Mouse (Mus musculus) spleen, adult 2 months (tissue): ENCODE measurements around the gene Pagr1a. TPM values are rescaled to one million over a fixed set of nuclear protein-coding genes. Genes with fewer than 3 reads are reported as not detected.

ENCODE experiments used
- DNase-seq, 2 experiments: peaks; one replicate each; pipeline versions ENCODE4 v3.0.0 to v3.0.0-alpha.2; 2012 to 2021; ENCODE audit warnings: low spot score in 2 of 2, low read depth in 1 of 2
- H3K27ac ChIP-seq: fragments of 200-500 bp; 2 replicates; pipeline ENCODE4 v1.5.1; 2012; ENCODE audit warnings: low read length, inconsistent platforms; ENCODE audit not compliant: insufficient read depth
- H3K27me3 ChIP-seq: fragments of 200-500 bp; 2 replicates; pipeline ENCODE4 v1.6.1; 2012; ENCODE audit warnings: mild to moderate bottlenecking, moderate library complexity, low read length, inconsistent platforms; ENCODE audit not compliant: control insufficient read depth, insufficient read depth
- H3K36me3 ChIP-seq: fragments of 200-500 bp; 2 replicates; pipeline ENCODE4 v1.6.1; 2012; ENCODE audit warnings: mild to moderate bottlenecking, low read length, inconsistent platforms; ENCODE audit not compliant: control insufficient read depth, insufficient read depth
- H3K4me1 ChIP-seq: fragments of 200-500 bp; 2 replicates; pipeline ENCODE4 v1.6.1; 2011; ENCODE audit warnings: inconsistent platforms; ENCODE audit not compliant: control insufficient read depth, insufficient read depth, insufficient read length
- H3K4me3 ChIP-seq: fragments of 200-500 bp; 2 replicates; pipeline ENCODE4 v1.5.1; 2011; ENCODE audit warnings: mild to moderate bottlenecking, inconsistent platforms; ENCODE audit not compliant: insufficient read depth, insufficient read length; ENCODE audit errors: extremely low read depth
- CTCF ChIP-seq: fragments of 200-500 bp; IDR thresholded peaks from 2 replicates; pipeline ENCODE4 v1.5.1; 2011; ENCODE audit warnings: mild to moderate bottlenecking, inconsistent platforms; ENCODE audit not compliant: insufficient read depth, insufficient read length, insufficient replicate concordance; ENCODE audit errors: extremely low read depth
- POLR2A ChIP-seq: fragments of 200-500 bp; IDR thresholded peaks from 2 replicates; pipeline ENCODE4 v1.6.1; 2011; ENCODE audit warnings: low read depth, low read length, inconsistent platforms
- WGBS: fragments of 180-500 bp; shearing (Covaris S2); methylation state at CpG from one replicate; pipeline ENCODE4 v1.1.7; 2018; 5-methylcytosine and 5-hydroxymethylcytosine counted together
- polyA plus RNA-seq: library from polyadenylated mRNA; depleted of rRNA; stranded (reverse); fragments of >200 nt; gene quantifications from 2 replicates; pipeline ENCODE4 v1.2.3, GENCODE M21; 2012

Gene Pagr1a
- polyA plus RNA-seq, 1 experiment, result 3.1 TPM

- Histone ChIP-seq H3K4me3 (no peak overlapping the region), H3K4me1 (no peaks in the 10 kb centered on the region; the same call in 1 of the 2 replicates), H3K27ac (no peak overlapping the region), H3K27me3 (no peaks in the 10 kb centered on the region), H3K36me3 (peaks cover 20% of the 10 kb centered on the region)
- WGBS, result 98% methylated on average over 2 of the region's 2 CpGs
- DNase-seq, result no peak
- TF ChIP-seq CTCF, result no peak
- no peak for TF ChIP-seq POLR2A
Measured at GRCm38 (mm10) chr7:126981601-126982000, 35.6 kb downstream of the Pagr1a start.

- Histone ChIP-seq H3K4me3 (peak overlapping the region; percentile 29; the same call in 1 of the 2 replicates), H3K27ac (peak overlapping the region; percentile 52), H3K27me3 (no peaks in the 10 kb centered on the region), H3K4me1 (no peaks in the 10 kb centered on the region; the same call in 1 of the 2 replicates), H3K36me3 (peaks cover 20% of the 10 kb centered on the region)
- no peak; the same call in 1 of the 2 replicates for TF ChIP-seq POLR2A
- no peak for DNase-seq
- 63% methylated on average over 6 of the region's 6 CpGs for WGBS
Measured at GRCm38 (mm10) chr7:126978841-126979240, 38.3 kb downstream of the Pagr1a start.

GRCm38 (mm10) chr7:126976878-126977459 is 40.2 kb downstream of the Pagr1a start:
- WGBS, result 26% methylated on average over 14 of the region's 14 CpGs
- TF ChIP-seq POLR2A (no peak), CTCF (no peak)
- Histone ChIP-seq H3K27me3 (no peaks in the 10 kb centered on the region), H3K4me1 (no peaks in the 10 kb centered on the region; the same call in 1 of the 2 replicates), H3K36me3 (peaks cover 20% of the 10 kb centered on the region), H3K27ac (peak overlapping the region; percentile 95), H3K4me3 (peak overlapping the region; percentile 84)
- DNase-seq, result no peak

GRCm38 (mm10) chr7:126975950-126976866 is 40.9 kb downstream of the Pagr1a start, which contains the start of gene Cdiptos:
Gene Cdiptos, minus strand, starts transcription at chr7:126976098.
- peak; percentile 92 to 93 for DNase-seq
- Histone ChIP-seq H3K4me3 (peak within 1 kb of the TSS; percentile 84), H3K36me3 (peaks cover 18% of the 10 kb centered on the region), H3K27ac (peak within 1 kb of the TSS; percentile 95), H3K4me1 (no peaks in the 10 kb centered on the region; the same call in 1 of the 2 replicates), H3K27me3 (no peaks in the 10 kb centered on the region)
- TF ChIP-seq CTCF (peak; percentile 94), POLR2A (no peak)
- WGBS, result under 1% methylated on average over 55 of the region's 55 CpGs

- Histone ChIP-seq H3K4me1 (no peaks in the 10 kb centered on the region; the same call in 1 of the 2 replicates), H3K36me3 (peaks cover 18% of the 10 kb centered on the region), H3K27me3 (no peaks in the 10 kb centered on the region), H3K27ac (peak within 1 kb of the TSS; percentile 95), H3K4me3 (peak within 1 kb of the TSS; percentile 84)
- WGBS, result 0% methylated on average over 1 of the region's 1 CpGs
- DNase-seq, result no peak
- TF ChIP-seq CTCF (no peak), POLR2A (no peak)
Measured at GRCm38 (mm10) chr7:126975893-126975949, 41.4 kb downstream of the Pagr1a start, which contains the start of gene Cdipt. Gene Cdipt, plus strand, starts transcription at chr7:126975914.

GRCm38 (mm10) chr7:126975493-126975892 is 41.7 kb downstream of the Pagr1a start:
- Histone ChIP-seq H3K36me3 (peaks cover 17% of the 10 kb centered on the region), H3K4me1 (no peaks in the 10 kb centered on the region; the same call in 1 of the 2 replicates), H3K27me3 (no peaks in the 10 kb centered on the region), H3K4me3 (peak overlapping the region; percentile 38; the same call in 1 of the 2 replicates), H3K27ac (peak overlapping the region; percentile 4; the same call in 1 of the 2 replicates)
- WGBS, result 6% methylated on average over 8 of the region's 8 CpGs
- DNase-seq, result no peak
- no peak for TF ChIP-seq CTCF
- no peak for TF ChIP-seq POLR2A

- TF ChIP-seq CTCF (no peak), POLR2A (no peak)
- Histone ChIP-seq H3K27me3 (no peaks in the 10 kb centered on the region), H3K27ac (no peak overlapping the region), H3K4me3 (no peak overlapping the region), H3K36me3 (no peaks in the 10 kb centered on the region), H3K4me1 (peaks cover 3% of the 10 kb centered on the region; the same call in 1 of the 2 replicates)
- 84% methylated on average over 6 of the region's 6 CpGs for WGBS
- DNase-seq, result no peak
Measured at GRCm38 (mm10) chr7:126967361-126967760, 49.8 kb downstream of the Pagr1a start.
